Mouse (Mus musculus) heart, embryonic 16.5 days (tissue): ENCODE results near the gene Cntnap2. TPM values are rescaled to one million over a fixed set of nuclear protein-coding genes. Genes with fewer than 3 reads are reported as not detected.

Experiments
- ATAC-seq: fragments of 200-750 bp; cut with Nextera tagmentation; replicated peaks from 2 replicates; pipeline ENCODE4 v1.8.0; 2017; ENCODE audit warnings: moderate number of reproducible peaks; ENCODE audit not compliant: insufficient read depth, low FRiP score; ENCODE audit errors: extremely low read depth
- H3K27ac ChIP-seq: fragments of 300-500 bp; sonication (generic); 2 replicates; pipeline ENCODE4 v1.5.1; 2014; ENCODE audit warnings: mild to moderate bottlenecking, low read length, control low read depth, moderate library complexity
- H3K27me3 ChIP-seq: fragments of 300-500 bp; sonication (generic); 2 replicates; pipeline ENCODE4 v1.6.1; 2014; ENCODE audit warnings: low read length, mixed read lengths; ENCODE audit not compliant: control insufficient read depth, insufficient read depth
- H3K36me3 ChIP-seq: fragments of 300-500 bp; sonication (generic); 2 replicates; pipeline ENCODE4 v1.6.1; 2014; ENCODE audit not compliant: control insufficient read depth, insufficient read depth
- H3K4me1 ChIP-seq: fragments of 300-500 bp; sonication (generic); 2 replicates; pipeline ENCODE4 v1.6.1; 2014; ENCODE audit warnings: low read length, mixed read lengths; ENCODE audit not compliant: control insufficient read depth, insufficient read depth
- H3K4me2 ChIP-seq: fragments of 300-500 bp; sonication (generic); 2 replicates; pipeline ENCODE4 v1.6.1; 2014; ENCODE audit warnings: low read depth, mild to moderate bottlenecking, control low read depth, low read length
- H3K4me3 ChIP-seq: fragments of 300-500 bp; sonication (generic); 2 replicates; pipeline ENCODE4 v1.5.1; 2014; ENCODE audit warnings: mild to moderate bottlenecking, control low read depth, low read length
- H3K9ac ChIP-seq: fragments of 300-500 bp; sonication (generic); 2 replicates; pipeline ENCODE4 v1.6.1; 2014; ENCODE audit warnings: low read length, control low read depth
- H3K9me3 ChIP-seq: fragments of 300-500 bp; sonication (generic); replicated peaks from 2 replicates; pipeline ENCODE4 v1.6.1; 2016; ENCODE audit warnings: low read length; ENCODE audit not compliant: control insufficient read depth
- WGBS: fragments of 180-500 bp; shearing (Covaris S2); extraction: QIAGEN DNeasy Blood & Tissue Kit; methylation state at CpG from one replicate; pipeline ENCODE4 v1.1.7; 2014; 5-methylcytosine and 5-hydroxymethylcytosine counted together
- polyA plus RNA-seq: library from polyadenylated mRNA; unstranded; fragments of >200 nt; fragmentation: Nextera tagmentation; extraction: Ambion mirVana; gene quantifications from 2 replicates; pipeline ENCODE4 v1.2.1, GENCODE M21; 2015

The Cntnap2 gene
- polyA plus RNA-seq, 1 experiment from 2014 or later: 0.46 TPM

GRCm38 (mm10) chr6:45938263-45938662, 879.1 kb downstream of the Cntnap2 start:
- H3K27me3 ChIP-seq: no peaks in the 10 kb centered on the region
- H3K4me1 ChIP-seq: no peaks in the 10 kb centered on the region
- 65% methylated on average over 3 of the region's 3 CpGs for WGBS
- no peak overlapping the region for H3K4me3 ChIP-seq
- no peaks in the 10 kb centered on the region for H3K36me3 ChIP-seq
- H3K9me3 ChIP-seq: no peaks in the 10 kb centered on the region
- H3K27ac ChIP-seq: no peak overlapping the region
- H3K9ac ChIP-seq: no peak overlapping the region
- ATAC-seq: no peak
- no peak overlapping the region for H3K4me2 ChIP-seq

GRCm38 (mm10) chr6:45938775-45939174, 879.6 kb downstream of the Cntnap2 start:
- Histone ChIP-seq H3K4me2 (no peak overlapping the region), H3K9ac (no peak overlapping the region), H3K27ac (no peak overlapping the region), H3K9me3 (no peaks in the 10 kb centered on the region), H3K27me3 (no peaks in the 10 kb centered on the region), H3K4me3 (no peak overlapping the region), H3K4me1 (no peaks in the 10 kb centered on the region), H3K36me3 (no peaks in the 10 kb centered on the region)
- ATAC-seq: no peak
- WGBS: 61% methylated on average over 1 of the region's 1 CpGs

GRCm38 (mm10) chr6:45945144-45945985, 886.2 kb downstream of the Cntnap2 start:
- WGBS: 51% methylated on average over 3 of the region's 3 CpGs

DNA sequence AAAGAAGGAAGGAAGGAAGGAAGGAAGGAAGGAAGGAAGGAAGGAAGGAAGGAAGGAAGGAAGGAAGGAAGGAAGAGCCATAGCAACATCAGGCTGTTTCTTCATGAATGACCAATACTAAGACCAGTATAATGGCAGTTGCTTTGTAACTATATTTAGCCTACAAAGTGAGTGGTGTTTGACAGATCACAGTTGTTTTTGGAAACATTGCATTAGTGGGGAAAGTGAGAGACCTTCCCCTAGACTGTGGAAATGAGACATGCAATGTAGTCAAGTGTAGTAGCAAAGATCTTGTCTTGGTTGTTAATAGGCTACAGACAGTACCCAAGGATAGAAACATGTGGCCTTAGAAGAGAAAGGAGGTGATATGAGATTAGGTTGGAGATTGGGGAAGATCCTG, 895.6 kb downstream of the Cntnap2 start:
- no peak for ATAC-seq
- Histone ChIP-seq H3K27me3 (no peaks in the 10 kb centered on the region), H3K4me3 (no peak overlapping the region), H3K27ac (no peak overlapping the region), H3K36me3 (no peaks in the 10 kb centered on the region), H3K9ac (no peak overlapping the region), H3K9me3 (no peaks in the 10 kb centered on the region), H3K4me1 (no peaks in the 10 kb centered on the region), H3K4me2 (no peak overlapping the region)

More at GRCm38 (mm10) chr6:45945144-45945985, 886.2 kb downstream of the Cntnap2 start:
- ATAC-seq: no peak
- Histone ChIP-seq H3K27ac (no peak overlapping the region), H3K4me3 (no peak overlapping the region), H3K36me3 (no peaks in the 10 kb centered on the region), H3K27me3 (no peaks in the 10 kb centered on the region), H3K9ac (no peak overlapping the region), H3K9me3 (no peaks in the 10 kb centered on the region), H3K4me2 (no peak overlapping the region), H3K4me1 (no peaks in the 10 kb centered on the region)

GRCm38 (mm10) chr6:45964494-45964893, 905.3 kb downstream of the Cntnap2 start:
- WGBS: 80% methylated on average over 1 of the region's 1 CpGs
- H3K4me3 ChIP-seq: no peak overlapping the region
- H3K36me3 ChIP-seq: no peaks in the 10 kb centered on the region
- H3K9me3 ChIP-seq: no peaks in the 10 kb centered on the region
- H3K27me3 ChIP-seq: no peaks in the 10 kb centered on the region
- H3K27ac ChIP-seq: no peak overlapping the region
- ATAC-seq: no peak
- H3K9ac ChIP-seq: no peak overlapping the region
- H3K4me1 ChIP-seq: no peaks in the 10 kb centered on the region
- H3K4me2 ChIP-seq: no peak overlapping the region

GRCm38 (mm10) chr6:45974471-45975154, 915.5 kb downstream of the Cntnap2 start:
- H3K4me2 ChIP-seq: no peak overlapping the region
- 65% methylated on average over 6 of the region's 6 CpGs for whole genome bisulfite sequencing
- ATAC-seq: no peak

GRCm38 (mm10) chr6:45979171-45979570, 920.0 kb downstream of the Cntnap2 start:
- Histone ChIP-seq H3K27ac (no peak overlapping the region), H3K4me1 (no peaks in the 10 kb centered on the region), H3K9ac (no peak overlapping the region), H3K4me2 (no peak overlapping the region), H3K27me3 (no peaks in the 10 kb centered on the region), H3K4me3 (no peak overlapping the region), H3K36me3 (no peaks in the 10 kb centered on the region), H3K9me3 (no peaks in the 10 kb centered on the region)
- ATAC-seq: no peak
- 71% methylated on average over 2 of the region's 2 CpGs for WGBS

More at GRCm38 (mm10) chr6:45974471-45975154, 915.5 kb downstream of the Cntnap2 start:
- H3K27ac ChIP-seq: no peak overlapping the region
- H3K27me3 ChIP-seq: no peaks in the 10 kb centered on the region
- H3K4me1 ChIP-seq: no peaks in the 10 kb centered on the region
- H3K4me3 ChIP-seq: no peak overlapping the region
- no peak overlapping the region for H3K9ac ChIP-seq
- no peaks in the 10 kb centered on the region for H3K36me3 ChIP-seq
- H3K9me3 ChIP-seq: no peaks in the 10 kb centered on the region

DNA sequence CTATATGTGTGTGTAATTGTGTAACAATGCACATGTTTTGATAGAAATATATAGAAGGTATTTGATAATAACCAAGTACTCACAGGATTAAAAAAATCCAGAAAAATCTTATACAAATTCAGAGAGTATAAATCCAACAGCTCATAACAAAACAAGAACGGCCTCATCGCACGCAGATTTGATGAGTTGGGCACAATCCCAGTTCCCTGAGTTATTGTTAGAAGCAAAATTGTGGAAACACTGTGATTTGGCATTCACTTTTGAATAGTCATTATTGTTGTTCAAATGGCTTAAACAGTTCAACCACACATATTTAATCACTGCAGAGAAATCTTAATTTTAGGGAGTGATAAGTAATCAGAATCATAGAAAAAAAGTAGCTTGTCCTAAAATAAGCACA, 928.9 kb downstream of the Cntnap2 start:
- 89% methylated on average over 3 of the region's 3 CpGs for WGBS
- ATAC-seq: no peak

GRCm38 (mm10) chr6:45991086-45991485, 931.9 kb downstream of the Cntnap2 start:
- WGBS: 82% methylated on average over 1 of the region's 1 CpGs
- no peak for ATAC-seq

More for the DNA sequence above, 928.9 kb downstream of the Cntnap2 start:
- H3K9ac ChIP-seq: no peak overlapping the region
- no peaks in the 10 kb centered on the region for H3K4me1 ChIP-seq
- no peak overlapping the region for H3K4me3 ChIP-seq
- no peak overlapping the region for H3K4me2 ChIP-seq
- no peaks in the 10 kb centered on the region for H3K27me3 ChIP-seq
- H3K9me3 ChIP-seq: no peaks in the 10 kb centered on the region
- no peaks in the 10 kb centered on the region for H3K36me3 ChIP-seq
- H3K27ac ChIP-seq: no peak overlapping the region

More at GRCm38 (mm10) chr6:45991086-45991485, 931.9 kb downstream of the Cntnap2 start:
- Histone ChIP-seq H3K27me3 (no peaks in the 10 kb centered on the region), H3K9ac (no peak overlapping the region), H3K36me3 (no peaks in the 10 kb centered on the region), H3K4me2 (no peak overlapping the region), H3K27ac (no peak overlapping the region), H3K9me3 (no peaks in the 10 kb centered on the region), H3K4me3 (no peak overlapping the region), H3K4me1 (no peaks in the 10 kb centered on the region)
